Mouse (Mus musculus): Measurements from ENCODE around the gene Fbxo33.
"Not testable (repeated sequence)": the region's sequence is repeated elsewhere in the genome, so short reads cannot be mapped to it uniquely, and the experiment has no call there.

The Fbxo33 gene

GRCm38 (mm10) chr12:59219325-59220225, at the start of gene Fbxo33:
TSS of gene Fbxo33 (minus strand) at chr12:59219725.
- in situ Hi-C loops (cut with MboI; ENCODE audit: low pct_unique_long_range_greater_than_20kb in 1 of 2, low sequenced_read_pairs in 2 of 2, unreplicated experiment in 1 of 2), result no loop called here

DNA sequence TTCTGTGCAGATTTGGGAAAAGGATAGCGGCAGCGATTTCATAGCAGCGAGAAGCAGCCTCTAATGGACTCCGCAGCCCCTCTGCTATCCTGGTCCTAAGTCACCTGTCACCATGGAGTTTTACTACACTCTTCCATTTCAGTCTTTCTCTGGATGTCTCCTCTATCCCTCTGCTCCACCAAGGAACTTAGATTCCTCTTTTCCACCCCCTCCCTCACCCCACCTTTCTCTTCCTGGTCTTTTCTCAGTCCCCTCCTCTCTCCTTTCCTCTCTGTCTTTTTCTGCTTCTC, 46.4 kb upstream of the Fbxo33 start:
- in situ Hi-C loops (cut with MboI; ENCODE audit: low pct_unique_long_range_greater_than_20kb in 1 of 2, low sequenced_read_pairs in 2 of 2, unreplicated experiment in 1 of 2), result no loop called here

GRCm38 (mm10) chr12:59265207-59265941, 45.8 kb upstream of the Fbxo33 start:
- in situ Hi-C loops (cut with MboI; ENCODE audit: low pct_unique_long_range_greater_than_20kb in 1 of 2, low sequenced_read_pairs in 2 of 2, unreplicated experiment in 1 of 2), result no loop called here

DNA sequence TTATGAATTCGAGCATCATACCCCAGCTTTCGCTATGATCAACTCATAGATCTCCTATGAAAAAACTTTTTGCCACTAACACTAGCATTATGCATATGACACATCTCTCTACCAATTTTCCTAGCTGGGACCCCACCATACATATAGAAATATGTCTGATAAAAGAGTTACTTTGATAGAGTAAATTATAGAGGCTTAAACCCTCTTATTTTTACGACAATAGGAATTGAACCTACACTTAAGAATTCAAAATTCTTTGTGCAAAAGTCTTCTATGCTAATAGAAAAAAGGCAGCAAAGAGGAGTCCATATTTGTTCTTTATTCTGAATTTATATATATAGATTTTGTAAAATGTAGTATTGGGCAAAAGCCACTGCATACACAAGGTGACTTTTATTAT, 43.3 kb upstream of the Fbxo33 start:
- in situ Hi-C loops (cut with MboI; ENCODE audit: low pct_unique_long_range_greater_than_20kb in 1 of 2, low sequenced_read_pairs in 2 of 2, unreplicated experiment in 1 of 2), result no loop called here

GRCm38 (mm10) chr12:59260798-59261197, 41.3 kb upstream of the Fbxo33 start:
- in situ Hi-C loops (cut with MboI; ENCODE audit: low pct_unique_long_range_greater_than_20kb in 1 of 2, low sequenced_read_pairs in 2 of 2, unreplicated experiment in 1 of 2), result no loop called here

DNA sequence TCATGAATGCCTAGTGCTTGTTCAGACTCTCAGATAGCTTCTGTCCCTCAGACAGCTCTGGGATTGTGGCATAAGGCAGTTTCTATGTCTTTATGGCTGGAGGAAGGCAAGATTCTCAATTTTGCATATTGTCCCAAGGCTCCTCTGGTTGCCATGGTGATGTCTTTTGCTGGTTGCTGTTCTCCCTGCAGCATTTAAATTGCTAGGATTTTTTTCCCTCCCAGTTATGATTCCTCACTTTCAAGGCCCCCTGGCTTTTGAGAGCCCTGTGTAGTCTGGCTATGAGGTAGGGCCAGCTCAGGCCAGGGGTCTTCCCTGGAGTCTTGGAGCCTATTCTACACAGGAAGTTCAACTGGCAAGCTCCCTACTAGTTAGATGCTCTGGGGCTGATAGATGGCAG, 40.8 kb upstream of the Fbxo33 start:
- in situ Hi-C loops (cut with MboI; ENCODE audit: low pct_unique_long_range_greater_than_20kb in 1 of 2, low sequenced_read_pairs in 2 of 2, unreplicated experiment in 1 of 2), result no loop called here

- in situ Hi-C loops (cut with MboI; ENCODE audit: low pct_unique_long_range_greater_than_20kb in 1 of 2, low sequenced_read_pairs in 2 of 2, unreplicated experiment in 1 of 2), result no loop called here
These were observed 39.5 kb upstream of the Fbxo33 start for GRCm38 (mm10) chr12:59259015-59259414.

DNA sequence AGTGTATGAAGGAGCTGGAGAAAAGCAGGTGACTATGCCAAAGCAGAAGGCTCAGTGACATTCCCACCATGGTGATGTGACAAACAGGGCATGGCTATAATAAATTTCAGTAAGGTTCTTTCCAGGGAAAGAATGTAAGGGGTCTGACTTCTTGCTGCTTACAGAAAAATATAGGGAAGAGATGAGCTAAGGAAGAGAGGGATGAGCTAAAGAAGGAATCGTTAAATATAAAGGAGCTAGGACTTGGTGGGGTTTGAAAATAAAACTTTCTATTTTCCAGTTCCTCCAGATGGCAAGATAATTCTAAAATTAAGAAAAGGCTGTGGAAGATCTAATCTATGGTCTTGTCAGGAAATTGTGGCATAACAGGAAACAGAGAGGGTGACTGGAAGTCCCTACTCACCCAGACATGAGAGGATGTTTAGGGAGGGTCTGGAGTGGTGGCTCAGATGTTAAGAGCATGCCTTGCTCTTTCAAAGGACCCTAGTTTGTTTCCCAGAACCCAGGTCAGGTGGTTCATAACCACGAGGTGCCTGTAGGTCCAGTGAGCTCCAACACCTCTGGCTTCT, 30.8 kb upstream of the Fbxo33 start:
- in situ Hi-C loops (cut with MboI; ENCODE audit: low pct_unique_long_range_greater_than_20kb in 1 of 2, low sequenced_read_pairs in 2 of 2, unreplicated experiment in 1 of 2), result no loop called here

- in situ Hi-C loops (cut with MboI; ENCODE audit: low pct_unique_long_range_greater_than_20kb in 1 of 2, low sequenced_read_pairs in 2 of 2, unreplicated experiment in 1 of 2), result no loop called here
These were observed 29.4 kb upstream of the Fbxo33 start for GRCm38 (mm10) chr12:59248969-59249368.

DNA sequence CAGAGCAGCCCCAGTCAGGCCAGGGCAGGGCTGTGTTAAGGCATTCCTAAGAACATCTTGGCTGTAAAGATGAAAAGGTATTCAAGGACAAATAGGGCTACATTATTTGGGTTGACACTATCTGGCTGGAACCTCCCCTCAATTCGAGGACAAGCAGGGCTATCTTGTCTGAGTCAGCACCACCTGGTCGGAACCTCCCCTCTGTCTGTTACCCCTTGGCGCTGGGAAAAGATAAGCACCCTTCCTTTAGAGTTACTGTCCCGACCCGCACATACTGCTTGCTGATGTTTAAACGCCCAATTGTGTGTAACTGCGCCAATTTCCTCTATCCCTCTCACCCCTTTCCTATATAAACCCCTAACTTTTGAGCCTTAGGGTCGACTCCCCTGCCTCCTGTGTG, 21.5 kb upstream of the Fbxo33 start:
- in situ Hi-C loops (cut with MboI; ENCODE audit: low pct_unique_long_range_greater_than_20kb in 1 of 2, low sequenced_read_pairs in 2 of 2, unreplicated experiment in 1 of 2), result not testable (repeated sequence)

GRCm38 (mm10) chr12:59238434-59238833, 18.9 kb upstream of the Fbxo33 start:
- in situ Hi-C loops (cut with MboI; ENCODE audit: low pct_unique_long_range_greater_than_20kb in 1 of 2, low sequenced_read_pairs in 2 of 2, unreplicated experiment in 1 of 2), result no loop called here

- in situ Hi-C loops (cut with MboI; ENCODE audit: low pct_unique_long_range_greater_than_20kb in 1 of 2, low sequenced_read_pairs in 2 of 2, unreplicated experiment in 1 of 2), result no loop called here
These were observed 8.9 kb upstream of the Fbxo33 start for GRCm38 (mm10) chr12:59228401-59228800.

GRCm38 (mm10) chr12:59218640-59219321, 744 bp downstream of the Fbxo33 start:
- in situ Hi-C loops (cut with MboI; ENCODE audit: low pct_unique_long_range_greater_than_20kb in 1 of 2, low sequenced_read_pairs in 2 of 2, unreplicated experiment in 1 of 2), result no loop called here

- in situ Hi-C loops (cut with MboI; ENCODE audit: low pct_unique_long_range_greater_than_20kb in 1 of 2, low sequenced_read_pairs in 2 of 2, unreplicated experiment in 1 of 2), result no loop called here
These were observed 2.2 kb downstream of the Fbxo33 start for GRCm38 (mm10) chr12:59217331-59217730.

DNA sequence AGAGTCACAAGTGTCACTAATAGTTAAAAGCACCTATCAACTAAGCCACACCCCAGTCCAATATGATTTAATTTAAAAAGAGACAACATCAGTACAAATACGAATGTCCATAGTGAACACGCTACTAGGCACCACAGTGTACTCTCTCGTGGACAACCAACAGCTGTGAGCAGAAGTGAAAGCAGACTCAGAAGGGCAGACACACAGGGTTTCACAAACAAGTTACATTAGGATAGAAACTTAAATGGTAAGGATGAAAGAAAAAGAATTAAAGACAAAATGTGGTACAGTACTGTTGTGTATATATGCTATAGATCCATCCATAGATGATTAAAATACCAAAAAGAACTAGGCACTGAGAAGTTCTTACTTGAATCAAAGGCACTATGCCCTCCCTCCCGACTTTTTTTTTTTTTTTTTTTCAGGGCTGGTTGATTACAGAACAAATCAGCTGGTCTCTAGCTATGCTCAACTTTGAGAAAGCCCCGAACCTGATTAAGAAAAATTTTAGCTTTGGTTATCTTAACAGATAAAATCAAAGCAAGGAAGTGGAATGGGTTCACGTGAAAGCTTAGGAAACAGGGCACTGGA, 2.8 kb downstream of the Fbxo33 start:
- in situ Hi-C loops (cut with MboI; ENCODE audit: low pct_unique_long_range_greater_than_20kb in 1 of 2, low sequenced_read_pairs in 2 of 2, unreplicated experiment in 1 of 2), result no loop called here

GRCm38 (mm10) chr12:59216176-59216575, 3.3 kb downstream of the Fbxo33 start:
- in situ Hi-C loops (cut with MboI; ENCODE audit: low pct_unique_long_range_greater_than_20kb in 1 of 2, low sequenced_read_pairs in 2 of 2, unreplicated experiment in 1 of 2), result no loop called here

DNA sequence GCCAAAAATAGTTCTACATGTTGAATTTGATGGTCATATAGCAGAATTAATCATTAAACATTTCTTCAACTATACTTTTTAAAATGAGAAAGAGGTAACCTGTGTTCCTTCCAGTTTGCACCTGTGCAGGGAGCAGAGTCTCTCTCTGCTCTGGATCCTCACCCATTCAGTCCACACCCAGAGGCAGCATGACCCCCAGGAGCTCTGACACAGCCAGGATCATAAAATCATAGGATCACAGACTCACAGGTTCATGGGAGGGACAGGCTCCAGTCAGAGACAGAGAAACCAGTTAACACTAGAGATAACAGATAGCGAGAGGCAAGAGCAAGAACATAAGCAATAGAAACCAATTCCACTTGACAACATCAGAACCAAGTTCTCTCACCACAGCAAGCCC, 11.7 kb downstream of the Fbxo33 start:
- in situ Hi-C loops (cut with MboI; ENCODE audit: low pct_unique_long_range_greater_than_20kb in 1 of 2, low sequenced_read_pairs in 2 of 2, unreplicated experiment in 1 of 2), result no loop called here

GRCm38 (mm10) chr12:59207000-59207390, 12.5 kb downstream of the Fbxo33 start:
- in situ Hi-C loops (cut with MboI; ENCODE audit: low pct_unique_long_range_greater_than_20kb in 1 of 2, low sequenced_read_pairs in 2 of 2, unreplicated experiment in 1 of 2), result no loop called here

All from mouse embryonic stem cell (cell line).